Mouse (Mus musculus): Measurements from ENCODE around the gene Msh5. TPM values are rescaled to one million over a fixed set of nuclear protein-coding genes. Genes with fewer than 3 reads are reported as not detected.
A peak's percentile ranks its signal among the peaks of the same experiment; 100 is the strongest.

Msh5 gene
- polyA plus RNA-seq, 1 experiment: 1.6 TPM

GRCm38 (mm10) chr17:35021163-35021808 lies 25.3 kb downstream of the Msh5 start:
- peak; percentile 87 for DNase-seq
- Histone ChIP-seq H3K27me3 (replicated peaks; ENCODE audit: control insufficient read depth, insufficient read depth, low read length) (no peaks in the 10 kb centered on the region), H3K4me1 (ENCODE audit: control insufficient read depth, insufficient read depth, low read length) (no peaks in the 10 kb centered on the region), H3K27ac (ENCODE audit: insufficient read depth, low read depth, low read length) (peak overlapping the region; percentile 86; the same call in 1 of the 2 replicates), H3K36me3 (ENCODE audit: control insufficient read depth, insufficient read depth, low read length) (no peaks in the 10 kb centered on the region), H3K4me3 (ENCODE audit: insufficient read depth, low read depth, low read length) (no peak overlapping the region)
- no peak for TF ChIP-seq POLR2A (IDR thresholded peaks at IDR 0.05; ENCODE audit: low read depth, low read length)
- peak; percentile 95 for TF ChIP-seq CTCF (conservative IDR thresholded peaks at IDR 0.05; ENCODE audit: insufficient read depth, insufficient read length, low read depth, low read length)
- WGBS: 13% methylated on average over 17 of the region's 17 CpGs

GRCm38 (mm10) chr17:35020551-35020950 lies 26.0 kb downstream of the Msh5 start:
- no peak overlapping the region for H3K27ac ChIP-seq (ENCODE audit: insufficient read depth, low read depth, low read length)

GRCm38 (mm10) chr17:35019894-35020293 lies 26.7 kb downstream of the Msh5 start:
- TF ChIP-seq CTCF (conservative IDR thresholded peaks at IDR 0.05; ENCODE audit: insufficient read depth, insufficient read length, low read depth, low read length): no peak
- TF ChIP-seq POLR2A (IDR thresholded peaks at IDR 0.05; ENCODE audit: low read depth, low read length): no peak
- no peak overlapping the region for H3K27ac ChIP-seq (ENCODE audit: insufficient read depth, low read depth, low read length)
- no peaks in the 10 kb centered on the region for H3K4me1 ChIP-seq (ENCODE audit: control insufficient read depth, insufficient read depth, low read length)
- WGBS: 85% methylated on average over 11 of the region's 11 CpGs
- no peaks in the 10 kb centered on the region for H3K27me3 ChIP-seq (replicated peaks; ENCODE audit: control insufficient read depth, insufficient read depth, low read length)
- H3K4me3 ChIP-seq (ENCODE audit: insufficient read depth, low read depth, low read length): no peak overlapping the region
- no peak for DNase-seq
- no peaks in the 10 kb centered on the region for H3K36me3 ChIP-seq (ENCODE audit: control insufficient read depth, insufficient read depth, low read length)

More at GRCm38 (mm10) chr17:35020551-35020950, 26.0 kb downstream of the Msh5 start:
- no peaks in the 10 kb centered on the region for H3K4me1 ChIP-seq (ENCODE audit: control insufficient read depth, insufficient read depth, low read length)
- 91% methylated on average over 8 of the region's 8 CpGs for WGBS
- no peaks in the 10 kb centered on the region for H3K27me3 ChIP-seq (replicated peaks; ENCODE audit: control insufficient read depth, insufficient read depth, low read length)
- no peak for DNase-seq
- TF ChIP-seq CTCF (conservative IDR thresholded peaks at IDR 0.05; ENCODE audit: insufficient read depth, insufficient read length, low read depth, low read length): no peak
- no peak for TF ChIP-seq POLR2A (IDR thresholded peaks at IDR 0.05; ENCODE audit: low read depth, low read length)
- no peak overlapping the region for H3K4me3 ChIP-seq (ENCODE audit: insufficient read depth, low read depth, low read length)
- H3K36me3 ChIP-seq (ENCODE audit: control insufficient read depth, insufficient read depth, low read length): no peaks in the 10 kb centered on the region

GRCm38 (mm10) chr17:35018171-35018570 lies 28.4 kb downstream of the Msh5 start:
- Histone ChIP-seq H3K36me3 (ENCODE audit: control insufficient read depth, insufficient read depth, low read length) (no peaks in the 10 kb centered on the region), H3K27ac (ENCODE audit: insufficient read depth, low read depth, low read length) (no peak overlapping the region), H3K27me3 (replicated peaks; ENCODE audit: control insufficient read depth, insufficient read depth, low read length) (no peaks in the 10 kb centered on the region), H3K4me1 (ENCODE audit: control insufficient read depth, insufficient read depth, low read length) (no peaks in the 10 kb centered on the region), H3K4me3 (ENCODE audit: insufficient read depth, low read depth, low read length) (no peak overlapping the region)
- no peak for TF ChIP-seq POLR2A (IDR thresholded peaks at IDR 0.05; ENCODE audit: low read depth, low read length)
- no peak for DNase-seq
- WGBS: 92% methylated on average over 3 of the region's 3 CpGs

- no peaks in the 10 kb centered on the region for H3K4me1 ChIP-seq (ENCODE audit: control insufficient read depth, insufficient read depth, low read length)
- TF ChIP-seq POLR2A (IDR thresholded peaks at IDR 0.05; ENCODE audit: low read depth, low read length): no peak
- no peak for TF ChIP-seq CTCF (conservative IDR thresholded peaks at IDR 0.05; ENCODE audit: insufficient read depth, insufficient read length, low read depth, low read length)
- H3K27me3 ChIP-seq (replicated peaks; ENCODE audit: control insufficient read depth, insufficient read depth, low read length): no peaks in the 10 kb centered on the region
- no peak for DNase-seq
- H3K27ac ChIP-seq (ENCODE audit: insufficient read depth, low read depth, low read length): no peak overlapping the region
- no peak overlapping the region for H3K4me3 ChIP-seq (ENCODE audit: insufficient read depth, low read depth, low read length)
- 76% methylated on average over 14 of the region's 14 CpGs for WGBS
- no peaks in the 10 kb centered on the region for H3K36me3 ChIP-seq (ENCODE audit: control insufficient read depth, insufficient read depth, low read length)
These were observed 28.9 kb downstream of the Msh5 start for GRCm38 (mm10) chr17:35017706-35018030.

GRCm38 (mm10) chr17:35016791-35017705 lies 29.5 kb downstream of the Msh5 start:
- TF ChIP-seq CTCF (conservative IDR thresholded peaks at IDR 0.05; ENCODE audit: insufficient read depth, insufficient read length, low read depth, low read length) (no peak), POLR2A (IDR thresholded peaks at IDR 0.05; ENCODE audit: low read depth, low read length) (no peak)
- 79% methylated on average over 10 of the region's 10 CpGs for WGBS
- Histone ChIP-seq H3K36me3 (ENCODE audit: control insufficient read depth, insufficient read depth, low read length) (no peaks in the 10 kb centered on the region), H3K27me3 (replicated peaks; ENCODE audit: control insufficient read depth, insufficient read depth, low read length) (no peaks in the 10 kb centered on the region), H3K4me1 (ENCODE audit: control insufficient read depth, insufficient read depth, low read length) (no peaks in the 10 kb centered on the region), H3K4me3 (ENCODE audit: insufficient read depth, low read depth, low read length) (no peak overlapping the region), H3K27ac (ENCODE audit: insufficient read depth, low read depth, low read length) (no peak overlapping the region)
- no peak for DNase-seq

- Histone ChIP-seq H3K27me3 (replicated peaks; ENCODE audit: control insufficient read depth, insufficient read depth, low read length) (no peaks in the 10 kb centered on the region), H3K36me3 (ENCODE audit: control insufficient read depth, insufficient read depth, low read length) (no peaks in the 10 kb centered on the region; the same call in 1 of the 2 replicates), H3K27ac (ENCODE audit: insufficient read depth, low read depth, low read length) (no peak within 1 kb of the TSS), H3K4me1 (ENCODE audit: control insufficient read depth, insufficient read depth, low read length) (no peaks in the 10 kb centered on the region), H3K4me3 (ENCODE audit: insufficient read depth, low read depth, low read length) (no peak within 1 kb of the TSS)
- TF ChIP-seq CTCF (conservative IDR thresholded peaks at IDR 0.05; ENCODE audit: insufficient read depth, insufficient read length, low read depth, low read length) (no peak), POLR2A (IDR thresholded peaks at IDR 0.05; ENCODE audit: low read depth, low read length) (no peak)
- whole genome bisulfite sequencing: 36% methylated on average over 12 of the region's 12 CpGs
- peak; percentile 58 for DNase-seq
These were observed 30.2 kb downstream of the Msh5 start, which contains the start of gene Vwa7 for GRCm38 (mm10) chr17:35016376-35016775. Vwa7 (plus strand) TSS chr17:35016579.

All from kidney, adult 2 months (tissue).